Mouse (Mus musculus) intestine, embryonic 16.5 days (tissue): ENCODE results near the gene Chmp3. TPM values are rescaled to one million over a fixed set of nuclear protein-coding genes. Genes with fewer than 3 reads are reported as not detected.

Experiments
- ATAC-seq: fragments of 200-750 bp; cut with Nextera tagmentation; 2 replicates; pipeline ENCODE4 v1.8.0; 2017; ENCODE audit warnings: moderate TSS enrichment, moderate library complexity
- H3K27ac ChIP-seq: fragments of 300-500 bp; sonication (generic); 2 replicates; pipeline ENCODE4 v1.5.1; 2014; ENCODE audit warnings: mild to moderate bottlenecking, low read length
- H3K27me3 ChIP-seq: fragments of 300-500 bp; sonication (generic); replicated peaks from 2 replicates; pipeline ENCODE4 v1.6.1; 2014; ENCODE audit warnings: low read length, control low read depth, mixed read lengths; ENCODE audit not compliant: control insufficient read depth, insufficient read depth
- H3K36me3 ChIP-seq: fragments of 300-500 bp; sonication (generic); 2 replicates; pipeline ENCODE4 v1.6.1; 2014; ENCODE audit warnings: low read length, control low read depth; ENCODE audit not compliant: control insufficient read depth, insufficient read depth
- H3K4me1 ChIP-seq: fragments of 300-500 bp; sonication (generic); 2 replicates; pipeline ENCODE4 v1.6.1; 2014; ENCODE audit warnings: low read length, control low read depth, mixed read lengths; ENCODE audit not compliant: control insufficient read depth, insufficient read depth
- H3K4me2 ChIP-seq: fragments of 300-500 bp; sonication (generic); 2 replicates; pipeline ENCODE4 v1.6.1; 2014; ENCODE audit warnings: low read depth, low read length, control low read depth
- H3K4me3 ChIP-seq: fragments of 300-500 bp; sonication (generic); 2 replicates; pipeline ENCODE4 v1.5.1; 2014; ENCODE audit warnings: mild to moderate bottlenecking, low read length
- H3K9ac ChIP-seq: fragments of 300-500 bp; sonication (generic); 2 replicates; pipeline ENCODE4 v1.6.1; 2014; ENCODE audit warnings: low read depth, low read length
- H3K9me3 ChIP-seq: fragments of 300-500 bp; sonication (generic); 2 replicates; pipeline ENCODE4 v1.6.1; 2016; ENCODE audit warnings: low read length, control low read depth; ENCODE audit not compliant: control insufficient read depth
- WGBS: fragments of 180-500 bp; shearing (Covaris S2); extraction: QIAGEN DNeasy Blood & Tissue Kit; methylation state at CpG from one replicate; pipeline ENCODE4 v1.1.7; 2014; 5-methylcytosine and 5-hydroxymethylcytosine counted together
- polyA plus RNA-seq: library from polyadenylated mRNA; unstranded; fragments of >200 nt; fragmentation: Nextera tagmentation; extraction: Ambion mirVana; gene quantifications from 2 replicates; pipeline ENCODE4 v1.2.1, GENCODE M21; 2015

Chmp3 gene
- polyA plus RNA-seq, 1 experiment from 2014 or later: 78.8 TPM

- no peaks in the 10 kb centered on the region for H3K27me3 ChIP-seq
- no peak overlapping the region for H3K9ac ChIP-seq
- H3K36me3 ChIP-seq: no peaks in the 10 kb centered on the region
- 83% methylated on average over 10 of the region's 10 CpGs for WGBS
- H3K27ac ChIP-seq: no peak overlapping the region
- H3K9me3 ChIP-seq: no peaks in the 10 kb centered on the region
- ATAC-seq: no peak
- no peak overlapping the region for H3K4me3 ChIP-seq
- no peaks in the 10 kb centered on the region for H3K4me1 ChIP-seq
- H3K4me2 ChIP-seq: no peak overlapping the region
Observed at GRCm38 (mm10) chr6:71527056-71527455, 16.5 kb upstream of the Chmp3 start.

GRCm38 (mm10) chr6:71527826-71528225, 15.8 kb upstream of the Chmp3 start:
- H3K9me3 ChIP-seq: no peaks in the 10 kb centered on the region
- 90% methylated on average over 9 of the region's 9 CpGs for WGBS
- no peak overlapping the region for H3K4me3 ChIP-seq
- no peaks in the 10 kb centered on the region for H3K36me3 ChIP-seq
- no peak overlapping the region for H3K9ac ChIP-seq
- no peak for ATAC-seq
- H3K4me1 ChIP-seq: no peaks in the 10 kb centered on the region
- no peaks in the 10 kb centered on the region for H3K27me3 ChIP-seq
- no peak overlapping the region for H3K4me2 ChIP-seq
- H3K27ac ChIP-seq: no peak overlapping the region

DNA sequence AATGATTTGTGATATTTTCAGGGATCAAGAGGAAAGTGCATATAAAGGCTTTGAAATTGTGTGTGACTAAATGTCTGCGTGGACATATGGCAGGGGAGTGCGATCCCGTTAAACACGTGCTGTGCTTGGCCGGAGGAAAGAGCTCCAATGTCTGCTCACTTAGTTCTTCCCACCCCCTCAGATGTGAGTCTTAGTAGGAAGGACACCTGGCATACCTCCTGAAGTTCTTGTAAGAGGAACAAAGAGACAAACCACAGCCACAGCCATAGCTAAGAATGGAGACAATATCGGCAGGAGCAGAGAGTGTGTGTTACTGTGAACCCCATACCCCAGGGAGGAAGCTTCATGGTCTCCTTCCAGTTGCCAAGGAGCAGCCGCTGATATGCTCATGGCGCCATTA, 13.4 kb upstream of the Chmp3 start:
- 88% methylated on average over 8 of the region's 8 CpGs for WGBS
- H3K27ac ChIP-seq: no peak overlapping the region
- no peak overlapping the region for H3K9ac ChIP-seq
- H3K4me3 ChIP-seq: no peak overlapping the region
- no peak for ATAC-seq
- no peaks in the 10 kb centered on the region for H3K9me3 ChIP-seq
- no peaks in the 10 kb centered on the region for H3K36me3 ChIP-seq
- no peak overlapping the region for H3K4me2 ChIP-seq
- no peaks in the 10 kb centered on the region for H3K27me3 ChIP-seq
- no peaks in the 10 kb centered on the region for H3K4me1 ChIP-seq

- Histone ChIP-seq H3K9me3 (no peaks in the 10 kb centered on the region), H3K27ac (no peak overlapping the region), H3K27me3 (no peaks in the 10 kb centered on the region), H3K4me3 (no peak overlapping the region), H3K4me1 (no peaks in the 10 kb centered on the region), H3K36me3 (no peaks in the 10 kb centered on the region), H3K4me2 (no peak overlapping the region), H3K9ac (no peak overlapping the region)
- no peak for ATAC-seq
Observed at GRCm38 (mm10) chr6:71537286-71537685, 6.3 kb upstream of the Chmp3 start.

DNA sequence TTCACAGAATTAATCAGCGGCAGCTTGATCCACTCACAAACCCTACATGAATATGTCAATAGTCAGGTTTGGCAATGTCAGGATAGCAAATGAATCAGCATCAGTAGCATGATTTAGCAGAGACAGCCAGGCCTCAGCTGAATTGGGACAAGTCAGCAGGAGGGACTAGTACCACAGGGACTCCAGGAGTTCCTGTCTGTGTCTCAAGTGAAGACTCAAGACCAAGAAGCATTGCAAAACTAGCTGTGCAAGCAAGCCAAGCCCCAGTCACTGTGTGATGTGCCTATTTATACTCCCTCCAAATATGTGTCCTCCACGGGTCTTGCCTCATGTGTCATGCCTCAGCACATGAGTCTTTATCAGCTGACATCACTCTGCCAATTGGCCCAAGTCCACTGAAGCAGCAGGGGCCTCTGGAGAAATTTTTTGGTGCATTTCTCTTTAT, 11.9 kb downstream of the Chmp3 start:
- Histone ChIP-seq H3K9ac (no peak overlapping the region), H3K4me3 (no peak overlapping the region), H3K27ac (no peak overlapping the region), H3K27me3 (no peaks in the 10 kb centered on the region), H3K4me2 (no peak overlapping the region), H3K36me3 (peaks cover 4% of the 10 kb centered on the region; the same call in 1 of the 2 replicates), H3K4me1 (no peaks in the 10 kb centered on the region), H3K9me3 (no peaks in the 10 kb centered on the region)
- 84% methylated on average over 2 of the region's 2 CpGs for WGBS
- no peak for ATAC-seq

DNA sequence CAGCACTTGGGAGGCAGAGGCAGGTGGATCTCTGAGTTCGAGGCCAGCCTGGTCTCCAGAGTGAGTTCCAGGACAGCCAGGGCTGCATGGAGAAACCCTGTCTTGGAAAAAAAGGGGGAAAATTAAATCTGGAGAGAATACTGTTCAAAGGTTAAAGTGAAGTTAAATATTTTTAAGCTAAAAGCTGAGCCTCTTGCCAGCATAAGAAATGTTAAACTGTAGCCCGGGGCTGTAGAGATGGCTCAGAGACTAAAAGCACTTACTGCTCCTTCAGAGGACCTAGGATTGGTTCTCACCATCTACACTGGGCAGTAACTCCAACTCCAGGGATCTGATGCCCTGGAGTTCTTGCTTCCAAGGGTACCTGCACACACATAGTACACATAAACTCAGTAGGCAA, 13.2 kb downstream of the Chmp3 start:
- no peaks in the 10 kb centered on the region for H3K9me3 ChIP-seq
- no peak overlapping the region for H3K4me2 ChIP-seq
- WGBS: 90% methylated on average over 2 of the region's 2 CpGs
- H3K4me1 ChIP-seq: no peaks in the 10 kb centered on the region
- ATAC-seq: no peak
- H3K9ac ChIP-seq: no peak overlapping the region
- H3K27ac ChIP-seq: no peak overlapping the region
- H3K27me3 ChIP-seq: no peaks in the 10 kb centered on the region
- H3K36me3 ChIP-seq: peaks cover 4% of the 10 kb centered on the region; the same call in 1 of the 2 replicates
- H3K4me3 ChIP-seq: no peak overlapping the region

GRCm38 (mm10) chr6:71568616-71569015, 25.0 kb downstream of the Chmp3 start:
- peaks cover 4% of the 10 kb centered on the region; the same call in 1 of the 2 replicates for H3K36me3 ChIP-seq
- H3K9me3 ChIP-seq: no peaks in the 10 kb centered on the region
- H3K9ac ChIP-seq: no peak overlapping the region
- H3K27me3 ChIP-seq: no peaks in the 10 kb centered on the region
- H3K4me2 ChIP-seq: no peak overlapping the region
- no peaks in the 10 kb centered on the region for H3K4me1 ChIP-seq
- ATAC-seq: no peak
- no peak overlapping the region for H3K4me3 ChIP-seq
- H3K27ac ChIP-seq: no peak overlapping the region
- 74% methylated on average over 3 of the region's 3 CpGs for WGBS

GRCm38 (mm10) chr6:71569025-71569424, 25.4 kb downstream of the Chmp3 start:
- no peaks in the 10 kb centered on the region for H3K9me3 ChIP-seq
- no peak overlapping the region for H3K27ac ChIP-seq

DNA sequence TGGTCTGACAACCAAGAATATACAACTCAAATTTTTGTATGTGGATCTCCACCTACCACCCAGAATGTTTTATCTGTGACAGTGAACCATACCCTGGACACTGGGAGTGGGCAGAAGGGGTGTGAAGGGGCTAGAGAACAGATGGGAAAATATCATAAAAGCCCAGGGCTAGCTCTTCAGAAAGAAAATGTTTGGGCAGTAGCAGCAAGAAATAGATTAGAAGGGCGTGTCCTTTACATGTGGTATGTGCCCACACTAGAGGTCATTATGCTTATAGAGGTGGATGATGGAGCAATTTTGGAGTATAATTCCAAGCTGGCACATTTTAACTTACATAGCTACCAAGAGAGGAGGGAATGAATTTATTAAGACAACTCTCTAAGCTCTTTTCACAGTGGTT, 31.8 kb downstream of the Chmp3 start:
- H3K4me2 ChIP-seq: no peak overlapping the region
- no peak for ATAC-seq
- H3K27me3 ChIP-seq: no peaks in the 10 kb centered on the region
- H3K4me1 ChIP-seq: no peaks in the 10 kb centered on the region
- peaks cover 10% of the 10 kb centered on the region for H3K36me3 ChIP-seq
- no peaks in the 10 kb centered on the region for H3K9me3 ChIP-seq
- no peak overlapping the region for H3K9ac ChIP-seq
- no peak overlapping the region for H3K4me3 ChIP-seq
- 86% methylated on average over 1 of the region's 1 CpGs for WGBS
- H3K27ac ChIP-seq: no peak overlapping the region

More at GRCm38 (mm10) chr6:71569025-71569424, 25.4 kb downstream of the Chmp3 start:
- 38% methylated on average over 2 of the region's 2 CpGs for WGBS
- Histone ChIP-seq H3K4me3 (no peak overlapping the region), H3K27me3 (no peaks in the 10 kb centered on the region), H3K9ac (no peak overlapping the region), H3K36me3 (peaks cover 4% of the 10 kb centered on the region; the same call in 1 of the 2 replicates), H3K4me1 (no peaks in the 10 kb centered on the region), H3K4me2 (no peak overlapping the region)
- ATAC-seq: no peak

DNA sequence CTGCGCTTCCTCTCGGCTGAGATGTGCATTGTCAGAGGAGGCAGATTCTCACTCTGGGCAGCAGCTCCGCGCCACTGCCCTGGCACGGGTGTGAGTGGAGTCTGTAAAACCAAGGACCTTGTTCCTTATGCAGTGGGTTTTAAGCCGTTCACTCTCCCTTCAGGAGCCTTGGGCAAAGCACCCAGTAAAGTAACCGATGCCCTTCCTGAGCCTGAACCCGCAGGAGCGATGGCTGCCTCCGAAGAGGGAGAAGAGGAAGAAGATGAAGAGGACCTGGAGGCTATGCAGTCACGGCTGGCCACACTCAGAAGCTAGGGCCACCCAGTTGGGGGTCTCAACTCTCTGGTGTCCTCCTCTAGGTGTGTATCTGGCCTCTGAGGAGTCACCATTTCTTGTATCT, 35.9 kb downstream of the Chmp3 start:
- Histone ChIP-seq H3K9me3 (no peaks in the 10 kb centered on the region), H3K9ac (no peak overlapping the region), H3K4me3 (no peak overlapping the region), H3K4me1 (no peaks in the 10 kb centered on the region), H3K27ac (no peak overlapping the region), H3K36me3 (peaks cover 10% of the 10 kb centered on the region; the same call in 1 of the 2 replicates), H3K27me3 (no peaks in the 10 kb centered on the region), H3K4me2 (no peak overlapping the region)
- WGBS: 96% methylated on average over 11 of the region's 11 CpGs
- no peak for ATAC-seq
